Mouse (Mus musculus) ovary, adult 10 weeks (tissue): ENCODE data around the gene Olfr721-ps1. TPM values are rescaled to one million over a fixed set of nuclear protein-coding genes. Genes with fewer than 3 reads are reported as not detected.

Experiments
- polyA plus RNA-seq: library from polyadenylated mRNA; stranded (reverse); fragments of 350-450 nt; fragmentation: Illumina TruSeq; extraction: RNeasy Lipid Tissue Mini Kit (QIAGEN cat#74804); gene quantifications from one replicate; pipeline ENCODE4 v1.2.3, GENCODE M21; 2014

Gene Olfr721-ps1
- polyA plus RNA-seq: not detected

GRCm38 (mm10) chr14:14400998-14401397 lies at the start of gene Olfr721-ps1:
Gene Olfr721-ps1 (plus strand): TSS chr14:14401298.

Other genes with a start within 250 kb of the Olfr721-ps1 start
- gene Olfr720, start 214.5 kb upstream of the Olfr721-ps1 start, polyA plus RNA-seq: not detected
- not detected for gene Olfr31, start 78.5 kb upstream of the Olfr721-ps1 start, polyA plus RNA-seq
- gene Il3ra, start 55.0 kb upstream of the Olfr721-ps1 start, polyA plus RNA-seq: not detected